Mouse (Mus musculus) midbrain, embryonic 13.5 days (tissue): Measurements from ENCODE around the gene Hnrnpl. TPM values are rescaled to one million over a fixed set of nuclear protein-coding genes. Genes with fewer than 3 reads are reported as not detected.
A peak's percentile ranks its signal among the peaks of the same experiment; 100 is the strongest.

ENCODE experiments used
- ATAC-seq: fragments of 200-750 bp; cut with Nextera tagmentation; 2 replicates; pipeline ENCODE4 v1.8.0; 2017; ENCODE audit warnings: mild to moderate bottlenecking, moderate TSS enrichment, moderate library complexity
- H3K27ac ChIP-seq: fragments of 300-500 bp; sonication (generic); 2 replicates; pipeline ENCODE4 v1.5.1; 2015; ENCODE audit warnings: inconsistent platforms, mild to moderate bottlenecking, moderate library complexity
- H3K27me3 ChIP-seq: fragments of 300-500 bp; sonication (generic); 2 replicates; pipeline ENCODE4 v1.6.1; 2015; ENCODE audit warnings: mild to moderate bottlenecking, inconsistent platforms
- H3K36me3 ChIP-seq: fragments of 300-500 bp; sonication (generic); 2 replicates; pipeline ENCODE4 v1.6.1; 2015; ENCODE audit warnings: mild to moderate bottlenecking, inconsistent platforms
- H3K4me1 ChIP-seq: fragments of 300-500 bp; sonication (generic); replicated peaks from 2 replicates; pipeline ENCODE4 v1.6.1; 2015; ENCODE audit warnings: inconsistent platforms
- H3K4me2 ChIP-seq: fragments of 300-500 bp; sonication (generic); replicated peaks from 2 replicates; pipeline ENCODE4 v1.6.1; 2015; ENCODE audit warnings: moderate library complexity, mild to moderate bottlenecking, inconsistent platforms
- H3K4me3 ChIP-seq: fragments of 300-500 bp; sonication (generic); replicated peaks from 2 replicates; pipeline ENCODE4 v1.5.1; 2015; ENCODE audit warnings: mild to moderate bottlenecking, inconsistent platforms
- H3K9ac ChIP-seq: fragments of 300-500 bp; sonication (generic); replicated peaks from 2 replicates; pipeline ENCODE4 v1.6.1; 2015; ENCODE audit warnings: mild to moderate bottlenecking, inconsistent platforms
- H3K9me3 ChIP-seq: fragments of 300-500 bp; sonication (generic); 2 replicates; pipeline ENCODE4 v1.6.1; 2016; ENCODE audit warnings: mild to moderate bottlenecking, inconsistent platforms
- WGBS: fragments of 180-500 bp; shearing (Covaris S2); methylation state at CpG from one replicate; pipeline ENCODE4 v1.1.7; 2015; 5-methylcytosine and 5-hydroxymethylcytosine counted together
- polyA plus RNA-seq: library from polyadenylated mRNA; unstranded; fragments of >200 nt; fragmentation: Nextera tagmentation; extraction: Ambion mirVana; gene quantifications from 2 replicates; pipeline ENCODE4 v1.2.1, GENCODE M21; 2015

Hnrnpl gene
- polyA plus RNA-seq = 238 and 239 TPM in 2 replicates

- Histone ChIP-seq H3K36me3 (peaks cover 12% of the 10 kb centered on the region), H3K9me3 (no peaks in the 10 kb centered on the region), H3K4me3 (peak within 1 kb of the TSS; percentile 81), H3K4me2 (peak within 1 kb of the TSS; percentile 95), H3K4me1 (peaks cover 30% of the 10 kb centered on the region), H3K27me3 (no peaks in the 10 kb centered on the region), H3K9ac (peak within 1 kb of the TSS; percentile 87), H3K27ac (peak within 1 kb of the TSS; percentile 99)
- ATAC-seq = no peak; the same call in 1 of the 2 replicates
- 2% methylated on average over 33 of the region's 35 CpGs for WGBS
Observed at GRCm38 (mm10) chr7:28808221-28808941, at the start of gene Hnrnpl. Gene Hnrnpl (plus strand): TSS chr7:28808541.

- WGBS = 76% methylated on average over 13 of the region's 13 CpGs
- peaks cover 59% of the 10 kb centered on the region for H3K36me3 ChIP-seq
- ATAC-seq = no peak
- peaks cover 8% of the 10 kb centered on the region; the same call in 1 of the 2 replicates for H3K4me1 ChIP-seq
- H3K9me3 ChIP-seq = no peaks in the 10 kb centered on the region
- no peak overlapping the region for H3K4me2 ChIP-seq
- H3K4me3 ChIP-seq = no peak overlapping the region
- no peak overlapping the region for H3K27ac ChIP-seq
- H3K9ac ChIP-seq = no peak overlapping the region
- H3K27me3 ChIP-seq = peaks cover 12% of the 10 kb centered on the region
Observed at GRCm38 (mm10) chr7:28758623-28759022, 49.7 kb upstream of the Hnrnpl start.

GRCm38 (mm10) chr7:28761907-28762306 is 46.4 kb upstream of the Hnrnpl start:
- Histone ChIP-seq H3K4me2 (no peak overlapping the region), H3K27ac (no peak overlapping the region), H3K36me3 (peaks cover 52% of the 10 kb centered on the region), H3K9ac (no peak overlapping the region), H3K9me3 (no peaks in the 10 kb centered on the region), H3K4me1 (peaks cover 14% of the 10 kb centered on the region), H3K27me3 (no peaks in the 10 kb centered on the region; the same call in 1 of the 2 replicates), H3K4me3 (no peak overlapping the region)
- no peak for ATAC-seq
- 95% methylated on average over 9 of the region's 9 CpGs for WGBS

- no peak for ATAC-seq
- peaks cover 36% of the 10 kb centered on the region for H3K4me1 ChIP-seq
- no peaks in the 10 kb centered on the region for H3K9me3 ChIP-seq
- no peak overlapping the region for H3K27ac ChIP-seq
- peak overlapping the region; percentile 73; the same call in 1 of the 2 replicates for H3K9ac ChIP-seq
- H3K27me3 ChIP-seq = no peaks in the 10 kb centered on the region
- H3K4me3 ChIP-seq = peak overlapping the region; percentile 75
- 84% methylated on average over 6 of the region's 6 CpGs for WGBS
- peak overlapping the region; percentile 70 for H3K4me2 ChIP-seq
- H3K36me3 ChIP-seq = peaks cover 28% of the 10 kb centered on the region
Observed at GRCm38 (mm10) chr7:28765211-28765610, 43.1 kb upstream of the Hnrnpl start.

- H3K9ac ChIP-seq = peak within 1 kb of the TSS; percentile 76
- H3K36me3 ChIP-seq = peaks cover 17% of the 10 kb centered on the region
- H3K9me3 ChIP-seq = no peaks in the 10 kb centered on the region
- no peaks in the 10 kb centered on the region for H3K27me3 ChIP-seq
- peak; percentile 98 for ATAC-seq
- peak within 1 kb of the TSS; percentile 75 for H3K4me3 ChIP-seq
- H3K4me1 ChIP-seq = peaks cover 36% of the 10 kb centered on the region
- under 1% methylated on average over 45 of the region's 45 CpGs for WGBS
- peak within 1 kb of the TSS; percentile 71 for H3K4me2 ChIP-seq
- no peak within 1 kb of the TSS; the same call in 1 of the 2 replicates for H3K27ac ChIP-seq
Observed at GRCm38 (mm10) chr7:28766173-28766879, 42.0 kb upstream of the Hnrnpl start, which contains the start of gene Sirt2. Gene Sirt2 (plus strand): TSS chr7:28766735.

- Histone ChIP-seq H3K36me3 (peaks cover 11% of the 10 kb centered on the region), H3K4me1 (peaks cover 36% of the 10 kb centered on the region), H3K27me3 (no peaks in the 10 kb centered on the region), H3K4me3 (peak overlapping the region; percentile 75), H3K9ac (peak overlapping the region; percentile 76), H3K9me3 (no peaks in the 10 kb centered on the region), H3K27ac (no peak overlapping the region; the same call in 1 of the 2 replicates), H3K4me2 (peak overlapping the region; percentile 71)
- ATAC-seq = peak; percentile 28
- 3% methylated on average over 14 of the region's 14 CpGs for WGBS
Observed at GRCm38 (mm10) chr7:28766910-28767309, 41.4 kb upstream of the Hnrnpl start.

GRCm38 (mm10) chr7:28767462-28767965 is 40.8 kb upstream of the Hnrnpl start, which contains the start of gene Nfkbib:
Gene Nfkbib (minus strand): TSS chr7:28767512.
- peak within 1 kb of the TSS; percentile 76 for H3K9ac ChIP-seq
- H3K36me3 ChIP-seq = peaks cover 12% of the 10 kb centered on the region
- no peak within 1 kb of the TSS; the same call in 1 of the 2 replicates for H3K27ac ChIP-seq
- no peaks in the 10 kb centered on the region for H3K9me3 ChIP-seq
- ATAC-seq = no peak
- peak within 1 kb of the TSS; percentile 71 for H3K4me2 ChIP-seq
- H3K27me3 ChIP-seq = no peaks in the 10 kb centered on the region
- peak within 1 kb of the TSS; percentile 75 for H3K4me3 ChIP-seq
- WGBS = 71% methylated on average over 7 of the region's 7 CpGs
- H3K4me1 ChIP-seq = peaks cover 36% of the 10 kb centered on the region

- Histone ChIP-seq H3K4me1 (peaks cover 41% of the 10 kb centered on the region), H3K27ac (no peak overlapping the region), H3K4me2 (no peak overlapping the region), H3K36me3 (peaks cover 16% of the 10 kb centered on the region; the same call in 1 of the 2 replicates), H3K9me3 (no peaks in the 10 kb centered on the region), H3K9ac (no peak overlapping the region), H3K27me3 (no peaks in the 10 kb centered on the region), H3K4me3 (no peak overlapping the region)
- no peak for ATAC-seq
- 92% methylated on average over 9 of the region's 9 CpGs for WGBS
Observed at GRCm38 (mm10) chr7:28769414-28769958, 38.9 kb upstream of the Hnrnpl start.

- Histone ChIP-seq H3K9ac (no peak overlapping the region), H3K36me3 (peaks cover 23% of the 10 kb centered on the region; the same call in 1 of the 2 replicates), H3K4me2 (no peak overlapping the region), H3K27ac (no peak overlapping the region), H3K9me3 (no peaks in the 10 kb centered on the region), H3K27me3 (no peaks in the 10 kb centered on the region), H3K4me3 (no peak overlapping the region), H3K4me1 (peaks cover 34% of the 10 kb centered on the region)
- ATAC-seq = no peak
- WGBS = 94% methylated on average over 3 of the region's 3 CpGs
Observed at GRCm38 (mm10) chr7:28770309-28770708, 38.0 kb upstream of the Hnrnpl start.

GRCm38 (mm10) chr7:28771867-28772266 is 36.5 kb upstream of the Hnrnpl start:
- Histone ChIP-seq H3K4me3 (no peak overlapping the region), H3K36me3 (peaks cover 30% of the 10 kb centered on the region), H3K9ac (no peak overlapping the region), H3K4me2 (no peak overlapping the region), H3K27me3 (no peaks in the 10 kb centered on the region), H3K9me3 (no peaks in the 10 kb centered on the region), H3K4me1 (peaks cover 27% of the 10 kb centered on the region), H3K27ac (no peak overlapping the region)
- ATAC-seq = no peak
- 89% methylated on average over 11 of the region's 11 CpGs for WGBS

GRCm38 (mm10) chr7:28773163-28773562 is 35.2 kb upstream of the Hnrnpl start:
- Histone ChIP-seq H3K9ac (0 out of 2 replicates have a peak overlapping the region, but pooled peaks have one; percentile 1), H3K27ac (no peak overlapping the region), H3K9me3 (no peaks in the 10 kb centered on the region), H3K4me1 (peaks cover 15% of the 10 kb centered on the region), H3K4me3 (no peak overlapping the region), H3K27me3 (no peaks in the 10 kb centered on the region), H3K36me3 (peaks cover 38% of the 10 kb centered on the region), H3K4me2 (no peak overlapping the region)
- WGBS = 77% methylated on average over 3 of the region's 3 CpGs
- ATAC-seq = no peak
